Mouse (Mus musculus) small intestine, adult 2 months (tissue): ENCODE results near the gene Asna1.

Source experiments
- CTCF ChIP-seq: fragments of 200-500 bp; IDR thresholded peaks from 2 replicates; pipeline ENCODE4 v1.5.1; 2012; ENCODE audit warnings: low read depth, mild to moderate bottlenecking, control low read depth, inconsistent platforms, low read length, moderate library complexity, mixed read lengths; ENCODE audit not compliant: insufficient replicate concordance, insufficient read length; ENCODE audit errors: extremely low read depth
- POLR2A ChIP-seq: fragments of 200-500 bp; IDR thresholded peaks from 2 replicates; pipeline ENCODE4 v1.6.1; 2012; ENCODE audit warnings: low read depth, mild to moderate bottlenecking, control low read depth, inconsistent platforms, low read length, moderate library complexity

DNA sequence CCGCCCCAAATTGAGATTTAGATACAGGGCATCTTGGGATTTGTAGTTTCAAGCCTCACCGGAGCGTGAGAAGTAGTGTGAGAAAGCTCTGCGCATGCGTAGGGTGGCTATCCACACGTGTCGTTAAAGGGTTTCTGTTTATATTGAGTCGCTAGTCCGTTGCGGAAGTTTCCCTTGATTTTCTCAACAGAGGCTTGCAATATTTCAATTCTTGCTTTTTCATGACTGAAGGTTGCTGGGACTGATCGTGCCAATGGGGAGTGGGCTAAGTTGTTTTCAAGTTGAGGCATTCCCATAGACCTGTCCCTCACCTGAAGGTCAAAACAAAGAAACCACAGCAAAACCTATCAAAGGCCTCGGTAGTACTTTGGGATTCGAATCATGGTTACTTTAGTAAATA lies 9.7 kb upstream of the Asna1 start:
- no peak for TF ChIP-seq CTCF
- TF ChIP-seq POLR2A: no peak
